Mouse (Mus musculus) naive thymus-derived CD4-positive, alpha-beta T cell, adult 2 months (primary cell): Measurements from ENCODE around the gene Cep95.

Source experiments
- DNase-seq: peaks from one replicate; pipeline ENCODE4 v3.0.0-alpha.2; 2011; ENCODE audit warnings: low read depth

Gene Cep95

DNA sequence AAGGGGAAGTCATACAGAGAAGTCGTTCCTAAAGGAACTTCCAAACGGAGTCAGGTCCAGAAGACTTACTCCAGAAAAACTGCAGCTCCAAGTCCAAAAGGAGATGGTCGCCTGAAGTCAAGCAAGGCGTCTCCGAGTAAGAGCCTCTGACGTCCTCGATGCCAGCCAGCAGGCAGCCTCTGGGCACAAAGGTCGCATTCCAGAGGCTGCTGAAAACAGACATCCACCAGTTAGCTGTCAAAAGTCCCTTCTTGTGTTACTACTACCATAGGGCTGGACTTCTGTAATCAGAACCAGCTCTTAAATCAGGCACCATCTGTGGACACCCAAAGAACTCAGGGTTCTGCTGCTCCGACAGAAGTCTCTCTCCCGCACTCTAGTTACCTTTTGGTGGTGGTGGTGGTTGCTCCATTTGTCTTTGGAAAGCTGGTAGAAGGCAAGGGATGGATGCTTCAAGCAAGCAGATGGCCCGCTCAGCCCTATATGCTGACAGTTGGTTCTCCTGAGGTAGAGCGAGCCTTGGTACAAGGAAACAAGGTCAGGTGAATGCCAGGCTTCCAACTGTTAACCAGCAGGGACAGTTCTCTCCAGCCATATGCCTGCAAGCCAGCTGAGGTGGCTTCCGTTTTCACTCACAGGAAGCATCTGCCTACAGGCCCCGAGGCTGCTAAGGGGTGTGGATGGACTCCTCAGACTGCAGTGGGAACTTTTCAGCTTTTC lies 25.7 kb downstream of the Cep95 start:
- no peak for DNase-seq

DNA sequence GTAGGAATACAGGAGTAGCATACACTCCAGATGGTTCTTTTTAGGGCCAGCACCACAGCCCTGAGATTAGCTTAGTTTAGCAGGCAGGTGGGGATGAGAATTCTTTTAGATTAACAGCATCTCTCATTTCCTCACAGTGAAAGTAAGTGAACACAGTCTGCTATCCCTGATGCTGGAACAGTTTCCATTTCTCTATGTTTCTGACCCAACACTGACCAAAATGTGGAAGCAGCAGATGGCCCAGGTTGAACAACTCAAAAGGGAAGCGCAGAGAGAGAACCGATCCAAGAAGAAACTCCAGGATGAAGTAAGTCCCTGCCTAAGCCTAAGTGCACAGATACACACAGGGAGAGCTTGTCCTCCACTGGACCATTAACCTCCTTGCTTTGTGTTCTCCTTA lies 26.3 kb downstream of the Cep95 start:
- no peak for DNase-seq

DNA sequence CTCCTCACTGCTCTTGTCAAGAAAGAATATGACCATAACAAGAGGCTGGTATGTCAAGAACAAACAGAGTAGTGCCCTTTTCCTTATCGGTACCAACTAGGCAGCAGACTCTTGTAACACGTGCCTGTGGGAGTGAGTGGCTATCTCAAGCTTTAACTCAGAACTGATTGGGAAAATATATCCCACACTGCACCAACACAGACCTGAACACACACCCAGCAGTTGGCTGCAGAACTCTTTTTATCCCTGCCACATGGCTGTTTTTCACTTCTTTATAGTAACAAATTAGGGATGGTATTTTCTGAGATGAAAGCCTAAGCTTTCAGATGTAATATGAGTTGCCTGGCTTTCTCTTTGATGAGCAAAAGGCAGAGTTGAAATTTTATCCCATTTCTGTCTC lies 26.7 kb downstream of the Cep95 start:
- DNase-seq = no peak

DNA sequence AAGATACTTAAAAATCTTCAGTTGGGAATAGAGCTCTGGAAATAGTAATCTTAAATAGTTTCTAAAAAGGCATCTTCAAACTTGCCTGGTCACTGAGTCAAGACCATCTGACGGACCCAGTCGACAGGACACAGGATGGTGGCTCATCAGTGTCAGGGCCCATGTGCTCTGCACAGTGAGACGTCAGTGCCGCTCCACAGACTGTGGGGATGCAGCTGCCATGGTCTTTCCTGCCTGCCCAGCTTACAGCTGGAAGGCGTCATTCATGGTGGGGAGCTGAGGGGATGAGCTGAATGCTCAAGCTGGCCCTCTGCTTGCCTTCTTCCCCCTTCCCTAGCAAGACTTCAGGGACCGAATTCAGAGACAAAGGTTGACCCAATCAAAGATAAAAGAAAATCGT lies 27.3 kb downstream of the Cep95 start:
- DNase-seq = no peak

DNA sequence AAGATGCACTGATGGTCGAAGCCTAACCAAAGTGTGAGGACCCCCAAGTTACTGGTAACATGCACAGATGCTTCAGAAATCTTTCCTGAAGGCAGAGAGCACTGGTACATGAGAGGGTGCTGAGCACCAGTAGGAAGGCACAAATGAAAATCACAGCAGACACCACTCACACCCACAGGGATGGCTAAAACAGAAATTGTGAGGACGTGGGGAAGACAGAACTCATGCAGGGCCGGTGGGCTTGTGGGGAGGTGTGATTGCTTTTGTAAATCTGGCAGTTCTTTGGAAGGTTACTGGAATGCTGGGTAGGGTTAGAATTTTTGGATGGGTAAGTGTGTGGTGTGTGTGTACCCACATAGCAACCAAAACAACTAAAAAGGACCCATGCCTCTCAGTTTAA lies 28.1 kb downstream of the Cep95 start:
- DNase-seq = no peak

DNA sequence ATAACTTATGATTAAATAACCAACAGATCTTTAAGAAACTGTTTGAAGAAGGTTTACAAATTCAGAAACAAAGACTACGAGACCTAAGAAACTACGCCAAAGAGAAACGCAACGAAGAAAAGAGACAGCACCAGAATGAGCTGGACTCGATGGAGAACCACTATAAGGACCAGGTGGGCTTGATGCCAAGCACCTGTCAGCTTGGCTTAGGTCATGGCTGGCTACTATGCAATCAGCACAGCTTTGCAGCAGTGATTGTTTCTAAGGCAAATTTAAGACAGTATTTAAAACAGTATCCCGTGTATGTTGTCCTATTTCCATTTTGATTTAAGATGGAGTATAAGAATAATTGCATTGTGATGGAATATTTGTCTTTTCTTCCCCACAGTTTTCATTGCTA lies 28.8 kb downstream of the Cep95 start:
- DNase-seq = no peak

DNA sequence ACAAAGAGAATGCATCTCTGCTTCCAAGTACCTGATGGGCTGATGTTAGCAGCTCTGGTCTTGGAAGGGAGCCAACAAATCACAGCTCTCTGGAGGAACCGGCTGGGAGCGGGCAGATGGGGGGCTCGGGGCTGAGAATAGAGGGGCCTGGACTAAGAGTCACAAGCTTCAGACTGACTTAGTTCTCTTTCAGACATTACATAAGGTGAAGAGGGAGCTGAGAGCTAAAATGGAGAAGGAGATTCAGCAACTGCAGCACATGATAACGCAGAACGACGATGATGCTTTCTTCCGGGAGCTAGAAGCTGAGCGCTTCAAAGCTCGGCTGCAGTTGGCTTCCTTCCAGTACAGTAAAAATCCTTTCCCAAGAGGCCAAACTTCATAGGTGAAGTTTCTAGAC lies 29.3 kb downstream of the Cep95 start:
- no peak for DNase-seq

DNA sequence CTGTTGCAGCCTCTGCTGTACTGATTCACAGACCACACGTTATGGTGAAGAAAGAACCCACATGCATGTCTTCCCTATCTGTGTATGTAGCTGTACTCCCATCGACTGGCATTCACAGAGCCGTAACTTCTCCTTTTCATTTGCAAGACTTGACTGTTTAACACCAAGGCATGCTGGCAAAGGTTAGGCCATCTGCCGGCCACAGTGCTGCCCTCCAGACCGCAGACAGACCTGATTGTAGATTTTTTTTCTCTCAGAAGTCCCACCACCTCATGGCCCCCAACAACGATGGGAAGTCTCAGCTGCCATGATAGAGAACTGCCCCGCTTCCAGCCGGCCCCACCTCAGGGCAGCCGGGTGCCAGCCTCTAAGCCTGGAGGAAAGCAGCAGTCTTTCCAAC lies 30.5 kb downstream of the Cep95 start:
- DNase-seq = no peak

DNA sequence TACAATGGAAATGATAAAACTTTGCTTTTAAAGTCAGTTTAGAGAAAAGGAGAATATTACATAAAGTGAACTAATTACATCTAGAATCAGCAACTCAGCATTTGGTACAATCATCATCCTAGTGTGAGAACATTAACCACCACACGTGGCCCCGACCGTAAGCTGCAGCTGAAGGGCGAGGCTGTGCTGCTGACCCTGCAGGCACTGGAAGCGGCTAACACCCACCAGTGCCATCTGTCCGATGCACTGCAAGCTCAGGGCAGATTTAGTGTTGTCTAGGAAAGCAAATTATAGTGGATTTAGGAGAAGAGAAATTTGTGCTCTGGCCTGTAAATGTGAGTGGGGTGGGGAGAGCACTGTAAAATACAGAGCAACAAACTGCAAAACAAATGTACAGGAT lies 31.2 kb downstream of the Cep95 start:
- DNase-seq = no peak

DNA sequence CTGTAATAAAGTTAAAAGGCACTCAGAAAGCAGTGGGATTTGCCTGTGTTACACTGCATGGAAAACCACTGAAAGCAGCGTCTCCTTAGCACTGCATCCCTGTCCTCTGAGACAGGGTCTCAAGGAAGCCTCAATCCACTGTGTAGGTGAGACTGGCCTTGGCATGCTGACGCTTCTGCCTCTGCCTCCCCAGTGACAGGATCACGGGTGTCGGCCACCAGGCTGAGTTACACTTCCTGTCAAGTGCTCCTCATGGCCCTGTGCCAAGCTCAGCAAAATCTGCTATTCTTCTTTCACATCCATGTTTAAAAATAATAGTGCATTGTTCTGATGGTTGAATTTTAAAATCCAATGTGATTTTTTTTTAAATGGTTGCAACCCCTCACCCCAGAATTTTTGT lies 31.9 kb downstream of the Cep95 start:
- peak; percentile 58 for DNase-seq

DNA sequence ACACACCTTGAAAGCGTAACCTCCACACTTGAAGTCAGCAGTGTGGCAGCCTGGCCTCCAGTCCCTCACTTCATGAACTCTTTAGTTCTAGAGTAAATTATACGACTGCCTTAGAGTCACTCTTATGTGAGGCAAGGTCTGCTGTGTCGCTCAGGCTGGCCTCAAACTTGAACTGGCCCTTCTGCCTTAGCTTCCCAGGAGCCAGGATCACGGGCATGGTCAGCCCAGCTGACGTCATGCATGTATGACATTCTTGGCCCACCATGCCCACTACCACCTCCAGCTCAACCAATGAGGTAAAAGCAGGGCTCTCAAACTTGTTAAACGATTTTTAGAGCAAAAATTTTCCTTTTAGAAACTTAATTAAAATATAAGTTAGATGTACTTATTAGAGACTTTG lies 32.3 kb downstream of the Cep95 start:
- no peak for DNase-seq

DNA sequence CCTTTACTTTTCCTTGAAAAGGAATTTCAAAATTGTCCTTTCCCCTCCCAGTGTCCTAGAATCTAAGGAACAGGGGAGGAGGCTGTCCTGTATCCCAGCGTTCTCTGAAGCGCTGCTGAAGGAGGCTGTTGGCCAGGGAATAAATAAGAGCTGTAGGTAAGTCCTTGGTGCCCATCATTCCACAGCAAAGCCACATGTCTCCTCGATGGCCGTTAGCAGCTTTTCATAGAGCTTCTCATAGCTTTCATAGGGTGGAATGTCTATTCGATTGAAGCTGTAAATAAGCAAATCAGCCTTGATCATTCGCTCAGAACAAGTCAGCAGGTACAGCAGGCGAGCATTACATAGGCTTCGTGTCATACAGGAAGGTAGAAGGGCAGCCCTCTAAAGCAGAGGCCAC lies 33.4 kb downstream of the Cep95 start:
- DNase-seq = no peak

DNA sequence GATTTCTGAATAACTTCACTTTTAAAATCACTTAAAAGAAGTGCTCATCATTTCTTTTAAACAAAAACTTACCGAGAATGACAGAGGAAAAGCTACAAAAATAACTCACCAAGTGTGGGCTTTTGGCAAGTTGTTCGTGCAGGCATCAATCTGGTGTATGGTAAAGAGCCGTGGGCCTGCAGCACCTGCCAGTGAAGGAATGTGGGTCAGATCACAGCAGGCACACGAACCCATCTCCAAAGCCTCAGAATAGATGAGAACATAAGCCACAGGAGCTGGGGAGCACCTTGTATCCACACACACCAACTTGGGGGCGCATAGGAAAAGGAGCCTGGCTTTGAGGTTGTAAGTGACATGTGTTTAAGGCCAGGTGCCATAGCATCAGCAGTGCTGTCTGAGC lies 33.9 kb downstream of the Cep95 start:
- DNase-seq = no peak

DNA sequence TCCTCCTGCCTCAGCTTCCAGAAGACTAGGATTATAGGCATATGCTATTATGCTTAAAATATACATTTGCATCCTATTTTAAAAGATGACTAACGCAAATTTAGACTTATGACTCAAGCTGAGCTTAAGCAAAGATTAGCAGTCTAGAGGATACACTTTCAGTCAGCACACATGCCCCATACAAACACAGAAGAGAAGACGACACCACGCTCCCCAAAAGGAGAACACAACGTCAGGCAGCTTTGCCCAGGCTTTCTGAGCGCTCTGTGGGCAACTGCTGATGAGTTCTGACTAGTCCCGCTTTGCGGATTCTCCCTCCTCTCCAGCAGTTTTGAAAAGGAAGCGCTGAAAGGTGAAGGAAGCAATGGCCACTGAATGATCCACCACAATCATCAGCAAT lies 34.7 kb downstream of the Cep95 start:
- no peak for DNase-seq

DNA sequence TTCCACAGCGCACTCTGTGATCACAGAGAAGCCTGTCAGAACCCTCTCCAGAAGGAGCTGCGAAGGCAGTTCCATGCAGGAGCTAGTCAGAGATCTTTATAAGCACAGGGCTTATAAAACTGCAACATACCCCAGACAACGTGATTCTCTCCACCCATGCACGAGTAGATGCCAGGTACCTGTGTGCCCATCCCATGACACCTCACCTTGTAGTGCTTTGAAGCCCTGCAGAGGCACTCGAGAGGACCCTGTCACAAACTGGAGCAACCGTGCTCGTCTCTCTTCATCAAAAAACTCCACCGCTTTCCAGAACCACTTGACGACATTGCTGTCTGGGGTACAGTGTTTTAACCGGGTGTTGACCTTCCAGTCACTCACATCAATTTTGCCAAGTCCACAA lies 35.4 kb downstream of the Cep95 start:
- DNase-seq = no peak

DNA sequence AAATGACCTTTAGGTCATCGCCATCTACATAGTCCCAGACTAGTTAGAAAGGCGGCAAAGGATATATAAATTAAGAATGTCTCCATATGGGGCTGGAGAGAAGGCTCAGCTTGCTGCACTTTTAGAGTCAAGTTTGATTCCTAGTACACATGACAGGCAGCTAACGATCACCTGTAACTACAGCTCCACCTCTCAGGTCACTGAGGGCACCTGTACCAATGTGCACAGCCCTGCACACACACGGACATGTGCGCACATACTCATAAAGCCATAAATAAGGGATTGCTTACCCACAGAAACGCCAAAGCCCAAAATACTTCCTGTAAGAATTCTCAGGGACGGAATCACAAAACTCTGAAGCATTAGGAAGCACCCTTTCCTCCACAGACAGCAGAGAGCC lies 39.0 kb downstream of the Cep95 start:
- no peak for DNase-seq

DNA sequence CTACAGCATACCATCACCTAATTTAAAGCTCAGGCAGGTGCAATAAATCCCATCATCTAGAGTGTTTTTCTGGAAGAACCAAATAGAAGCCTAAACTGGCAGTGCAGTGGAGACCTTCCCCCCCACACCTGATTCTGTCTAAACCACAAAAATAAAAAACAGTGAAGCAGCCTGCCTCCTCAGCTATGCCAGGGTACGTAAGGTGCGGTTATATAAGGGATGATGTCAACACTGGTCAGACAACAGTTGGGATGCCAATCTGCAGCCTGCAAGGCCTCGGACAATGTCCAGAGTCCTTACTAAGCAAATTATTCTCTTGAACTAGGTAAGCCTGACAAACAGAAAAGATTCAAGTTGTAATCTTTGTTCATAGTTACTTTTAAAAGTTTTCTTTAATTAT lies 53.0 kb downstream of the Cep95 start:
- DNase-seq = no peak

DNA sequence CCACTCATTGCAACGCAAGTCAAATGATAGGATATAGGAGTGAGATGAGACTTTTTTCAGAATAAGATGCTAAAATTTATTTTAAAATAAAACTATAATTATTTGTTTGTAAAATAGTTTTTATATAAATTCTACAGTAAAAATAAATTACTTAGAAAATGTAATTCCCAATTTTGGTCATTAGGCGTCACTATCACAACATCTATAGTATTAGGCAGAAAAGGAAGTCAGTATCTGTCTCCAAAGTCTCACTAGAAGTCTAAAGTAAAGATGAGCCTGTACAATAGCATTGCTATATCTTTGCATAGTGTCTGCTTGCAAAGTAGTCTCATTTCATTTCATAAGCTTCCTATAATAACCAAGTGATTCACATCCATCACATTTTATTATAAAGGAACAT lies 62.4 kb downstream of the Cep95 start:
- DNase-seq = peak; percentile 71
